Mouse (Mus musculus): Measurements from ENCODE around the gene Rapgef2.

Gene Rapgef2

DNA sequence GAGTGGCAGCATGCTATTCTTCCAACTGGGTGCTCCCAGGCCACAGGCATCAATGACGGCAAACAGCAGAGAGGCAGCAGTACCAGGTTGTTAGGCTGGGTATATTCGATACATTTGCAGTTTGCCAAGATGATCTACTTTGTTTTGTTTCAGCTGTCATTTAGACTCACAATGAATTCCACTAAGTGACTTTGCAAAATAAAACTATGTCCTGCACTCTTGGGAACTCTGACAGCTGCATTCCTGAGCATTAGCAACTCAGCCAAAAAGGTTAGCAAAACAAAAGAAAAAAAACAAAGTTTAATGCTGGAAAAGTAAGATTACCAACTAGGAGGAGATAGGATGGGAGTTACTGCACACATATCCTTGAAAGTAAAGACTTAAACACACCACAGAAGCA, 3.3 kb downstream of the Rapgef2 start:
- DNase-seq (ENCODE audit: low read depth), result no peak

DNA sequence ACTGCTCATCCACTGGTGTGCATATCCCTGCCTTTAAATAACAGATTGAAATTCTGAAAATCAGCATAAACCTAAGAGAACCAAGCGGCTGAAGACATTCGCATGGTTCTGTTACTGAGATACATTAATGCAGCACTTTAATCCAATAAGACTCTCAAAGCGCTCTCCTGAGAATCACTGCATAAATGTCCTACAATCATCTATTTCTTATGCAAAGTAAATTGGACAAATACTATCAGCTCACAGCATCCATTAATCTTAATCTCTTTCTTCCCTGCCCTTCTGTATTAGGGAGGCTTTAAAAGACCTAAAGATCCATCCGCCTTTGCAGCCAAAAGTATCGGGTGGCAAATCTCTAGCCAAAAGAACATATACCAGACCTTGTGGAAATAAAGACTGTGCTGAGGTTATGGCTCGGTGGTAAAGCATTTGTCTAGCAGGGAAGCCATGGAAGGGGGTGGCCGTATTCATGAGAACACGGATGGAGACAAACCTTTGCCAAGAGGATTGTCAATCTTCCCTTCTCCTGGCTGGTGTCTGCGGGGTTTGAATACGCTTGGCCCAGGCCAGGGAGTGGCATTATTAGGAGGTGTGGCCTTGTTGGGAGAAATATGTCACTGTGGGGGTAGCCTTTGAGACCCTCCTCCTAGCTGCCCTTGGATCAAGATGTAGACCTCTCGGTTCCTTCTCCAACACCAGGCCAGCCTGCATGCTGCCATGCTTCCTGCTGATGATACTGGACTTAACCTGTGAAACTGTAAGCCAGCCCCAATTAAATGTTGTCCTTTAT, 10.3 kb downstream of the Rapgef2 start:
- no peak for DNase-seq (ENCODE audit: low read depth)

DNA sequence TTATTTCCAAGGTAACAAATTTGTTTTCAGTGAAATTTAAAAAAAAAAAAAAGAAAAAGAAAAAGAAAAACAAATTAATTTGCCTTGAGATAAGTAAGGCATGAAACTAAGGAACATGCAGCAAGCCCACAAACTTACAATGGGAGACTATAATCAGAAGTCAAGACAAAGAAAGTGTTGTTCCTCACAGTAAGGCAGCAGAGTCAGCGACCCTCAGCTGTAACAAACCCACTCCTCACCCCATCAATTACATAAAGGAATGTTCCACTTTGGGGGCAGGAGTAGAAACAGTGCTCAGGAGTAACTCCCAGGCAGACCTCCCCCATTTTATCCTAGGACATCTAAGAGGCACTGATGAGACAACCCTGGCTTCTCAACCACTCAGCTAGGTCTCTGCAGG, 13.0 kb downstream of the Rapgef2 start:
- no peak for DNase-seq (ENCODE audit: low read depth)

DNA sequence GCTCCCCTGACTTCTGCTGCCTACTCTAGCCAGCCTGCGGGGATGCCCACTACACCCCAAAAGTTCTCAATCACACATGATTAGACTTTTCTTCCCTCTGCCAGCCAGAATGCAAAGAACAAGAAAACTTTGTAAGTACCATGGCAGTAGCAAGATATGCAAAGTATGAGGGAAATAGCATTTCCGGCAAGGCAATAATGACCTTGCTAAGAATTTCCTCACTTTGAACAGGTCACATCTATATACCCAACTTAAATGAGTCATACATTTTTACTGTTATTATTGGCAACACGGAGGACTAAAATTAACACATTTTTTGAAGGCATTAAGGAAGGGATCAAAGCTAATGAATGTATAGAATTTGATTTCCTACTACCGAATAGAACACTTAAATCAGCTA, 13.4 kb downstream of the Rapgef2 start:
- peak; percentile 52 for DNase-seq (ENCODE audit: low read depth)

DNA sequence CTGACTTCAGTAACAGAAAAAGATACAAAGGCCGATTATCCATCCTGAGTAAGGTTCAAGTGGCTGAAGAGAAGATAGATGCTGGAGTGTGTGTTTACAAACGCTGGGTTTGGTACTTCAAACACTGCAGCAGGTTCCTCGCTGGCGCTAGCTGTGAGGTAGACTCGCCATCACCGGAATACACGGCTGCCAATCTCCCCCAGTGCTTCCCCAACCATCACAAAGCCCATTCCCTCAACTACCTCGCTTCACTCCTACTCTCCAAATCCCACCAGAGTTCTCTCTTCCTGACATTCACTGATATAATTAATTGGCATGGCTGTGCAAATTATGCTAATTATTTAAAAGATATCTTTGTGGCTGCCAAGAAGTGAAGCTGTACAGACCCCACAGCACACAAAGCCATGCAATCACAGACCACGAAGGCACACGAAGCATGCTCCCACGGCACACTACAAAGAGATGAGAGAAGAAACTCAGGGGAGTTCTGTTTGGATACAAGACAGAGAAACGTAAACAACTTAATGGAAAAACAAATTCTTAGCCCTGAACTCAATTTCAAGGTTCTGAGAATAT, 15.2 kb downstream of the Rapgef2 start:
- DNase-seq (ENCODE audit: low read depth), result no peak

DNA sequence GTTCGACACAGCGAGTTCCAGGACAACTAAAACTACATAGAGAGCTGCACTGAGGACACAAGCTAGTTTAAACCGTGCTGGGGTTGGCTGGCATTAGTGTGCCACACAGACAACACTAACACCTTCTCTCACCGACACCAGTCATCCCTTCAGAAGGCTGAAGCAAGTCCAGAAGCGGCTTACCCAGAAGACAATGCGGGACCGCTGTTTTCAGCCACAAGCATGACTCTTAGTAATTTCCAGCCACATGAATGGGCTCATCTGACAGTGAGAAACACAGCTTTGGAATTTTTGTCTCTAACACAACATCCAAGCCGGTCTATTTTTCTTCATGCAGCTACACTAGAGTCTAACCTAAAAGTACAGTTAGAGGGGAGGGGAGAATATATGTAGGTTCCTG, 16.4 kb downstream of the Rapgef2 start:
- no peak for DNase-seq (ENCODE audit: low read depth)

GRCm38 (mm10) chr3:79266976-79267375, 19.3 kb downstream of the Rapgef2 start:
- DNase-seq (ENCODE audit: low read depth), result peak; percentile 40

GRCm38 (mm10) chr3:79261816-79262316, 24.5 kb downstream of the Rapgef2 start:
- no peak for DNase-seq (ENCODE audit: low read depth)

GRCm38 (mm10) chr3:79254023-79254422, 32.3 kb downstream of the Rapgef2 start:
- no peak for DNase-seq (ENCODE audit: low read depth)

GRCm38 (mm10) chr3:79253416-79253815, 32.9 kb downstream of the Rapgef2 start:
- DNase-seq (ENCODE audit: low read depth), result no peak

- peak; percentile 78 for DNase-seq (ENCODE audit: low read depth)
Observed at GRCm38 (mm10) chr3:79252921-79253394, 33.4 kb downstream of the Rapgef2 start.

GRCm38 (mm10) chr3:79249955-79250354, 36.4 kb downstream of the Rapgef2 start:
- DNase-seq (ENCODE audit: low read depth), result no peak

DNA sequence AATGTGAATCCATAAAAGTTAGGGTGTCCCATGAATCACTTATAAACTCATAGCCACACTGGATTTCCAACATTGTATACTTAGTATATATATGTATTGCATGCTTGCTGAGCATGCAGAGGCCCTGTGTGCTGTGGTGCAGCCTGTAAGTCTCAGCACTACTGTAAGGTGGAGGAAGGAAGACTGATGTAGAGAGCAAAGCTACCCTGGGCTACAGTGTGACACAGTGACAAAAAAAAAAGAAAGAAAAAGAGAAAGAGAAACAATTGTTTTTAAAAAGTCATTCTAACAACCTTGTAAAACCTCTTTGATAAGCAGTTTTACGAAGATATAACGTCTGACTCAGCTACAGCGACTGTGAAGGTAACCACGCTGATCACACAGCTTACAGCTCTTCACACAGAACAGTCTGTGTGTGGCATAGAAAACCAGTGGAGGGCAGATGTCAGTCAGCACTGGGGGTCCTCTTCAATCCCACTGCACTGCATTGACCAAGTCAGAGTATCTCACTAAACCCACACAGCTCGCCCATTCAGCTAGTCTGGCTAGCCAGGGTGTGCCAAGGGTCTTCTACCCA, 37.6 kb downstream of the Rapgef2 start:
- DNase-seq (ENCODE audit: low read depth), result peak; percentile 83

- DNase-seq (ENCODE audit: low read depth), result no peak
Observed at GRCm38 (mm10) chr3:79248208-79248607, 38.1 kb downstream of the Rapgef2 start.

- no peak for DNase-seq (ENCODE audit: low read depth)
Observed at GRCm38 (mm10) chr3:79244347-79244746, 42.0 kb downstream of the Rapgef2 start.

DNA sequence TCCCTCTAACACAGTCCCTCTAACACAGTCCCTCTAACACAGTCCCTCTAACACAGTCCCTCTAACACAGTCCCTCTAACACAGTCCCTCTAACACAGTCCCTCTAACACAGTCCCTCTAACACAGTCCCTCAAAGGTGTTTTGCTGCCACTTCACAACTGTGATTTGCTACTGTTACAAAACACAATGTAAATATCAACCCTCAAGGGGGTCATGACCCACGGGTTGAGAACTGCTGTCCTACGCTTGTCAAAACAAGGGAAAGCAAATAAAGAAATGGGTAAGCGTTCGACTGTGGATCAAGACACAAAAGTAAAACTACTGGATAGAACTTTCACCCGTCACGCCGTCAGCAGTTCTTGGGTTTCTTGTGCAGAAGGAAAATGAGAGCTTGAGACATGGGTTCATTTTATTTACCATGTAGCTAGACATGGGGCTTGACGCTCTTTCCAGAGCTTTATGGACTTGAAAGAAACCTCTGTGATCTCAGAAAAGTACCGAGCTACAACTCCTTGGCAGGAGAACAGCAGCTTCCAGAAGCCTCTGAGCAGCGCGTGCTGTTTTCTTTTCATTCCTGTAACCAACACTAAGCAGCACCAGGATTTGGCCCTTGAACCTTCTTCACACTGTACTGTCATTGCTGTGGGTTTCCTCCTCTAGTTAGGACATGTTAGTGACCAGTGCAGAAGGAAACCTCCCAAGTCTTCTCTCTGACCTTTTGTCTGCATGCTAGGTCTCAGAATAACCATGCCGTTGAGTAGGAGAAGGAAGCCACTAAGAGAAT, 43.2 kb downstream of the Rapgef2 start:
- no peak for DNase-seq (ENCODE audit: low read depth)

DNA sequence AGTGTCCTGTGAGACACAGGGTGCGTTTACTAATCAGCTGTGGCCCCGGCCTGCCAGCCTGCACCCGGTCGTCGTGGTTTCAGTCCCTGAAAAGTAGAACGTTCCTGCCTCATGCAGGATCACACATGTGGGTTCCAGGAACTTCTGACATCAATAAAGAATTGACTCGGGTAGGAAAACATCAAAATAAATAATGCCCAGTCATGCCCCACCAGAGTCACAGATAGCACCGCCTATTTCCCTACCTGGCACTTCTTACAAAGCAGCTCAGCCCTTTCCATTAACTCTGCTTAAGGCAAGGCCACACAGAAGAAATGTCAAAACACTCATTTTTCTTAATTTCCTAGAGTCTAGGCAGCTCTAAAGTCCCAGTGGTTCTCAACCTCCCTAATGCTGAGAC, 44.0 kb downstream of the Rapgef2 start:
- peak; percentile 44 for DNase-seq (ENCODE audit: low read depth)

- peak; percentile 87 for DNase-seq (ENCODE audit: low read depth)
Observed at GRCm38 (mm10) chr3:79239066-79239462, 47.3 kb downstream of the Rapgef2 start.

DNA sequence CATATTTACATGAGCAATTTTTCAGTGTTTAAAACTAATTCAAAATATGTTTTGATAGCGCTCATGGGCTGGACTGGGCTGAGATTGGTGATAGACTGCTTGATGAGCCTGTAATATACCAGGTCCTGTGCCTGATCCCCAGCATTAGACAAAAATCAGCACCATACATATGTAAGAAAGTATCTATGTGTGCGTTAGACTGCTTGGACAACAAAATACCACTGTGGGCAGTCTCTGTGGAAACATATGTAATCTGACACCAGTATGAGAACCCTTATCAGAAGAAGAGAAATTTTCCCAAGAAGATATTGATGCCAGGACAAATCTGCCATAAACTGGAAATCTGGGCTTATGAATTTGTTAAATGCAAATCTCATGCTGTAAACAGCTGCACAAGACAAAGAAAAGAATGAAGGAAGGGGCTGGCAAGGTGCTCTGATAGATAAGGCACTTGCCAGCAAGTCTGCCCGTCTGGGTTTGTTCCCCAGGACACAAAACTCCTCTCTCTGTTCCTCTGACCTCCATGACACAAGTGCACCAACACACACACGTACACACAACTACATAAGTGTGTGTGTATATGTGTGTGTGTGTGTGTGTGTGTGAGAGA, 47.8 kb downstream of the Rapgef2 start:
- no peak for DNase-seq (ENCODE audit: low read depth)

- DNase-seq (ENCODE audit: low read depth), result peak; percentile 92
Observed at GRCm38 (mm10) chr3:79237619-79238342, 48.5 kb downstream of the Rapgef2 start.

- no peak for DNase-seq (ENCODE audit: low read depth)
Observed at GRCm38 (mm10) chr3:79234485-79234884, 51.8 kb downstream of the Rapgef2 start.

Measured in induced T-regulatory cell, adult 2 months (primary cell).